Mouse (Mus musculus) limb, embryonic 10.5 days (tissue): Measurements from ENCODE around the gene Olfr1013. TPM values are rescaled to one million over a fixed set of nuclear protein-coding genes. Genes with fewer than 3 reads are reported as not detected.

ENCODE experiments used
- DNase-seq: peaks from one replicate; pipeline ENCODE4 v3.0.0-alpha.2; 2017; ENCODE audit warnings: low spot score
- H3K27ac ChIP-seq: fragments of 300-500 bp; sonication (generic); 2 replicates; pipeline ENCODE4 v1.5.1; 2016; ENCODE audit warnings: mild to moderate bottlenecking
- H3K27me3 ChIP-seq: fragments of 300-500 bp; sonication (generic); 2 replicates; pipeline ENCODE4 v1.6.1; 2016; ENCODE audit warnings: low read depth, mild to moderate bottlenecking; ENCODE audit not compliant: poor library complexity, severe bottlenecking
- H3K36me3 ChIP-seq: fragments of 300-500 bp; sonication (generic); 2 replicates; pipeline ENCODE4 v1.6.1; 2016; ENCODE audit warnings: mild to moderate bottlenecking, moderate library complexity
- H3K4me1 ChIP-seq: fragments of 300-500 bp; sonication (generic); 2 replicates; pipeline ENCODE4 v1.6.1; 2016
- H3K4me3 ChIP-seq: fragments of 300-500 bp; sonication (generic); 2 replicates; pipeline ENCODE4 v1.5.1; 2016; ENCODE audit warnings: mild to moderate bottlenecking, moderate library complexity
- H3K9me3 ChIP-seq: fragments of 300-500 bp; sonication (generic); replicated peaks from 2 replicates; pipeline ENCODE4 v1.6.1; 2016; ENCODE audit warnings: mild to moderate bottlenecking
- WGBS: fragments of 180-500 bp; shearing (Covaris S2); methylation state at CpG from one replicate; pipeline ENCODE4 v1.1.7; 2016; 5-methylcytosine and 5-hydroxymethylcytosine counted together
- polyA plus RNA-seq: library from polyadenylated mRNA; unstranded; fragments of >200 nt; fragmentation: Nextera tagmentation; extraction: Ambion mirVana; gene quantifications from 2 replicates; pipeline ENCODE4 v1.2.1, GENCODE M21; 2016

The Olfr1013 gene
- polyA plus RNA-seq = not detected in 2 replicates

- Histone ChIP-seq H3K4me1 (no peaks in the 10 kb centered on the region), H3K27me3 (no peaks in the 10 kb centered on the region), H3K4me3 (no peak within 1 kb of the TSS), H3K27ac (no peak within 1 kb of the TSS), H3K36me3 (no peaks in the 10 kb centered on the region), H3K9me3 (no peaks in the 10 kb centered on the region)
- no peak for DNase-seq
These were observed at the start of gene Olfr1013 for GRCm38 (mm10) chr2:85766798-85767197. TSS of gene Olfr1013 (plus strand) at chr2:85767098.

DNA sequence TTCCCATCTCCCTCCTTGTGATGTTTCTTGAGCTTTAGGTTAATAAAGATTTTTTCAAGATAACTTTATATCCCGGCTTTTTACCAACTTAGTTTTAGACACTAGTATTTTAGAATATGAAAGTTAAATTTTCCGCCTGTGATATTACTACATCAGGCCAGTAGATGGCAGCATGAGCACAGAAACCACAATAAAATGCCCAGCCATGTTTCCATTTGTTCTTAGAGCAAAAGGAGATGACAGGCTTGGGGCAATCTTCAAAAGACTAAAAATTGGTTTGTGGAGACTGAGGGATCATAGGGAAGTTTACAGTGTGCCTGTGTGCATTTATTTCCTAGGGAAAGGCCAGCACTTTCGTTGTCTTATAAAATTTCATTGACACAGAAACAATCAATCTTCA, 41.1 kb upstream of the Olfr1013 start:
- no peaks in the 10 kb centered on the region for H3K4me1 ChIP-seq
- 21% methylated on average over 3 of the region's 3 CpGs for WGBS
- no peaks in the 10 kb centered on the region for H3K36me3 ChIP-seq
- no peaks in the 10 kb centered on the region for H3K27me3 ChIP-seq
- H3K27ac ChIP-seq = no peak overlapping the region
- no peak for DNase-seq
- H3K9me3 ChIP-seq = no peaks in the 10 kb centered on the region
- H3K4me3 ChIP-seq = no peak overlapping the region

GRCm38 (mm10) chr2:85753822-85754221, 13.1 kb upstream of the Olfr1013 start:
- Histone ChIP-seq H3K9me3 (no peaks in the 10 kb centered on the region), H3K4me1 (no peaks in the 10 kb centered on the region), H3K4me3 (no peak overlapping the region), H3K27ac (no peak overlapping the region), H3K36me3 (no peaks in the 10 kb centered on the region), H3K27me3 (no peaks in the 10 kb centered on the region)
- no peak for DNase-seq
- WGBS = 89% methylated on average over 4 of the region's 4 CpGs

- no peak for DNase-seq
- 79% methylated on average over 1 of the region's 1 CpGs for WGBS
These were observed 4.2 kb upstream of the Olfr1013 start, which contains the start of gene Olfr1012 for GRCm38 (mm10) chr2:85762666-85763065. TSS of gene Olfr1012 (minus strand) at chr2:85762766.

DNA sequence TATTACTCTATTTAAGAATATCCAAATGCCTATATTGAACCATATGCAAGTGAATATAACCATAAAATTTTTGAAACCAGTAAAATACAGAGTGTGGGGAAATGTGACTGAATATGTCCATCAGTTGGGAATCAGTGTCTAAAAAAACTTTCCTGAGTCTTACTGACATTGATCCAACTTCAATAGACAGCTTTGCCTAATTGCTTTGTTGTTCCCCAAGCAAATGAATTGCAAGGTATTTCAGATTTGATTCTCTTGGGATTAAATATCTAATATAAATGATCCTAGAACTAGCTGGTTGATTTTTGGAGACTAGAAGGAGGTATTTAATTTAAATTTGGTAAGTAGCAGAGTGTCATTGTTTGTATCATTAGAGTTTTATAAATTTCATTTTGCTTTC, 5.5 kb downstream of the Olfr1013 start, which contains the start of gene Olfr1014:
Gene Olfr1014, plus strand, starts transcription at position 301 of the 400 bp plus-strand sequence.
- no peaks in the 10 kb centered on the region for H3K27me3 ChIP-seq
- H3K4me3 ChIP-seq = no peak within 1 kb of the TSS
- no peak for DNase-seq
- H3K9me3 ChIP-seq = no peaks in the 10 kb centered on the region
- no peaks in the 10 kb centered on the region for H3K4me1 ChIP-seq
- no peak within 1 kb of the TSS for H3K27ac ChIP-seq
- no peaks in the 10 kb centered on the region for H3K36me3 ChIP-seq

More at GRCm38 (mm10) chr2:85762666-85763065, 4.2 kb upstream of the Olfr1013 start, which contains the start of gene Olfr1012:
- H3K4me1 ChIP-seq = no peaks in the 10 kb centered on the region
- no peak within 1 kb of the TSS for H3K27ac ChIP-seq
- no peaks in the 10 kb centered on the region for H3K27me3 ChIP-seq
- H3K36me3 ChIP-seq = no peaks in the 10 kb centered on the region
- H3K9me3 ChIP-seq = no peaks in the 10 kb centered on the region
- no peak within 1 kb of the TSS for H3K4me3 ChIP-seq

DNA sequence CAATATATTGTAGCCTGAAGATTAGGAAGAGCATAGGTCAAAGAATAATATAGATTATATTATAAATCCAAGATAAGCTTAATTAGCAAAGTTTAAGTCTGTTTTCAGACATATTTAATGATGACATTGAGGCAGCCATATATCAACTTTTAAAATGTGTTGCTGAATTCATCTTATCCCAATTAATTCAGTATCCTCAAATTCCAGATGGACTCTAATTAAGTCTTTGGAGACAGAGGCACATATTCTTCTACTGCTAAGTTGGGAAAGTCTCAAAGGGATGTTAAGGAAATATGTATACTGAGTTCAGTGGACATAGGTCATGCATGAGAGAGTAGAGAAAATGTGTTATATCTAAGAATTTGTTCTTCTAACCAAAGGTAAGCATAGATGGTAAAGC, 14.8 kb downstream of the Olfr1013 start, which contains the start of gene Olfr1015:
Gene Olfr1015, plus strand, starts transcription at position 301 of the 400 bp plus-strand sequence.
- H3K27ac ChIP-seq = no peak within 1 kb of the TSS
- H3K9me3 ChIP-seq = no peaks in the 10 kb centered on the region
- H3K36me3 ChIP-seq = no peaks in the 10 kb centered on the region
- H3K4me1 ChIP-seq = no peaks in the 10 kb centered on the region
- no peak for DNase-seq
- no peak within 1 kb of the TSS for H3K4me3 ChIP-seq
- no peaks in the 10 kb centered on the region for H3K27me3 ChIP-seq

- no peak overlapping the region for H3K4me3 ChIP-seq
- no peak overlapping the region for H3K27ac ChIP-seq
- H3K9me3 ChIP-seq = no peaks in the 10 kb centered on the region
- H3K27me3 ChIP-seq = no peaks in the 10 kb centered on the region
- no peak for DNase-seq
- no peaks in the 10 kb centered on the region for H3K4me1 ChIP-seq
- WGBS = 70% methylated on average over 2 of the region's 2 CpGs
- no peaks in the 10 kb centered on the region for H3K36me3 ChIP-seq
These were observed 25.4 kb downstream of the Olfr1013 start for GRCm38 (mm10) chr2:85792331-85792730.

- H3K27ac ChIP-seq = no peak within 1 kb of the TSS
- no peaks in the 10 kb centered on the region for H3K9me3 ChIP-seq
- no peaks in the 10 kb centered on the region for H3K27me3 ChIP-seq
- no peaks in the 10 kb centered on the region for H3K36me3 ChIP-seq
- H3K4me3 ChIP-seq = no peak within 1 kb of the TSS
- WGBS = 90% methylated on average over 2 of the region's 2 CpGs
- DNase-seq = no peak
- H3K4me1 ChIP-seq = no peaks in the 10 kb centered on the region
These were observed 35.5 kb downstream of the Olfr1013 start, which contains the start of gene Olfr1016 for GRCm38 (mm10) chr2:85802444-85802843. TSS of gene Olfr1016 (minus strand) at chr2:85802544.

DNA sequence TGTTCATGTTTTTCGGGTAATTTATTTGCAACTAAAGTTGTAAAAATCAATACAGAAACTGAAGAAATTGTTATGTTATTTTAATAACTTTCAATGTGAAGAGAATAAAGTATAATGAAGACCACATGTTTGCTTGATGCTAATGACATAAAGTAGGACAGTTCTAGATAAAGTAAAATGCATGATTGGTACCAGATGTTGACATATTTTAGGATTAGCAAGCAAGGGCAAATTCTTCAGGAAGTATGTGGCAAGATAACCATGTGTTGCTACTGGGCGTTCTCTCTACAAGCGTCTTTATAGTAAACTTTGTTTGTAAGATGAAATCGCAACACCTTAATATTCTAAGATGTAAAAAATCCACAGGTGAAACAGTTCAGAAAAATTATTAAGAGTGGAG, 37.6 kb downstream of the Olfr1013 start:
- no peak overlapping the region for H3K4me3 ChIP-seq
- no peaks in the 10 kb centered on the region for H3K4me1 ChIP-seq
- no peaks in the 10 kb centered on the region for H3K9me3 ChIP-seq
- WGBS = 70% methylated on average over 4 of the region's 4 CpGs
- no peak overlapping the region for H3K27ac ChIP-seq
- H3K27me3 ChIP-seq = no peaks in the 10 kb centered on the region
- no peaks in the 10 kb centered on the region for H3K36me3 ChIP-seq
- DNase-seq = no peak

- DNase-seq = no peak
- no peak within 1 kb of the TSS for H3K4me3 ChIP-seq
- H3K4me1 ChIP-seq = no peaks in the 10 kb centered on the region
- no peaks in the 10 kb centered on the region for H3K9me3 ChIP-seq
- no peaks in the 10 kb centered on the region for H3K27me3 ChIP-seq
- no peaks in the 10 kb centered on the region for H3K36me3 ChIP-seq
- H3K27ac ChIP-seq = no peak within 1 kb of the TSS
These were observed 51.3 kb downstream of the Olfr1013 start, which contains the start of gene Olfr1018 for GRCm38 (mm10) chr2:85818179-85818578. TSS of gene Olfr1018 (plus strand) at chr2:85818479.

Other genes with a start within 250 kb of the Olfr1013 start
- gene 4833423E24Rik, start 248.1 kb upstream of the Olfr1013 start, polyA plus RNA-seq = not detected in 2 replicates
- not detected in 2 replicates for gene Olfr996, start 187.9 kb upstream of the Olfr1013 start, polyA plus RNA-seq
- gene Olfr998, start 178.2 kb upstream of the Olfr1013 start, polyA plus RNA-seq = not detected in 2 replicates
- gene Olfr1000, start 155.2 kb upstream of the Olfr1013 start, polyA plus RNA-seq = not detected in 2 replicates
- gene Olfr1002, start 116.4 kb upstream of the Olfr1013 start, polyA plus RNA-seq = not detected in 2 replicates
- gene Olfr154, start 102.6 kb upstream of the Olfr1013 start, polyA plus RNA-seq = not detected in 2 replicates
- gene Olfr1006, start 88.3 kb upstream of the Olfr1013 start, polyA plus RNA-seq = not detected in 2 replicates
- gene Olfr1008, start 77.7 kb upstream of the Olfr1013 start, polyA plus RNA-seq = not detected in 2 replicates
- gene Olfr1009, start 51.7 kb upstream of the Olfr1013 start, polyA plus RNA-seq = not detected in 2 replicates
- not detected in 2 replicates for gene Olfr1012, start 4.3 kb upstream of the Olfr1013 start, polyA plus RNA-seq
- gene Olfr1014, start 5.6 kb downstream of the Olfr1013 start, polyA plus RNA-seq = not detected in 2 replicates
- gene Olfr1015, start 14.9 kb downstream of the Olfr1013 start, polyA plus RNA-seq = not detected in 2 replicates
- gene Olfr1016, start 35.4 kb downstream of the Olfr1013 start, polyA plus RNA-seq = not detected in 2 replicates
- not detected in 2 replicates for gene Olfr1018, start 51.4 kb downstream of the Olfr1013 start, polyA plus RNA-seq
- gene Olfr1019, start 78.4 kb downstream of the Olfr1013 start, polyA plus RNA-seq = not detected in 2 replicates
- not detected in 2 replicates for gene Olfr1020, start 79.9 kb downstream of the Olfr1013 start, polyA plus RNA-seq
- gene Olfr1022, start 101.5 kb downstream of the Olfr1013 start, polyA plus RNA-seq = not detected in 2 replicates
- gene Olfr1023, start 118.5 kb downstream of the Olfr1013 start, polyA plus RNA-seq = not detected in 2 replicates
- gene Olfr1024, start 138.0 kb downstream of the Olfr1013 start, polyA plus RNA-seq = not detected in 2 replicates
- gene Olfr1025-ps1, start 148.1 kb downstream of the Olfr1013 start, polyA plus RNA-seq = not detected in 2 replicates
- not detected in 2 replicates for gene Olfr1026, start 154.5 kb downstream of the Olfr1013 start, polyA plus RNA-seq
- not detected in 2 replicates for gene Olfr1028, start 183.3 kb downstream of the Olfr1013 start, polyA plus RNA-seq
- gene Olfr1029, start 206.8 kb downstream of the Olfr1013 start, polyA plus RNA-seq = not detected in 2 replicates
- gene Olfr1030, start 212.2 kb downstream of the Olfr1013 start, polyA plus RNA-seq = not detected in 2 replicates
- not detected in 2 replicates for gene Olfr1031, start 223.2 kb downstream of the Olfr1013 start, polyA plus RNA-seq
- not detected in 2 replicates for gene Olfr1032, start 238.4 kb downstream of the Olfr1013 start, polyA plus RNA-seq